Mouse (Mus musculus): ENCODE measurements around the gene Rps21.

The Rps21 gene

DNA sequence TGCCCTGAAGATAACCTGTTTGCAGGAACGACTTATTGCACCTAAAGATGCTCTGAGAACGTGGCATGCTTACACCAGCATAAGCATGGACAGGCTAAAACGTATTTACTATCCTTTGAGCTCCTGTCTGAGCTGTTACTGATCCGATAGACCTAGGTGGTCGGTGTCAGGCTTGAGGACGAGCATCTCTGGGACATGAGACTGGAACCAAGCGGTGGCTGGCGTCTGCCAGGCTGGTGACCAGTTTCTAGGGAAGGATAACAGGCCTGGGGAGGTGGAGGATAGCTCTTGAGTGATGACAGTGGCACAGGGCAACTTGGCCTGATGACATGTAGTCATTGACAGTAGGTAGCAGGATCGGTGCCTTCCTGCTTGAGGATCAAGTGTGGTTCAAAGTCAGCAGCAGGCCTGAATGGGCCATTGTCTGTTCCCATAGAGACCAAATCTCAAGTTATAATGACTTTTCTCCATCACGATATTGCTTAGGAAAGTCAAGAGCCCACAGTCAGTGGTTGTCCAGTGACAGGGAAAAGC, 1.8 kb downstream of the Rps21 start:
- WGBS = 74% methylated on average over 10 of the region's 10 CpGs

- 49% methylated on average over 17 of the region's 17 CpGs for WGBS
Measured at GRCm38 (mm10) chr2:180259826-180260609, 2.8 kb downstream of the Rps21 start.

- WGBS = 53% methylated on average over 8 of the region's 8 CpGs
Measured at GRCm38 (mm10) chr2:180260610-180261480, 3.7 kb downstream of the Rps21 start.

DNA sequence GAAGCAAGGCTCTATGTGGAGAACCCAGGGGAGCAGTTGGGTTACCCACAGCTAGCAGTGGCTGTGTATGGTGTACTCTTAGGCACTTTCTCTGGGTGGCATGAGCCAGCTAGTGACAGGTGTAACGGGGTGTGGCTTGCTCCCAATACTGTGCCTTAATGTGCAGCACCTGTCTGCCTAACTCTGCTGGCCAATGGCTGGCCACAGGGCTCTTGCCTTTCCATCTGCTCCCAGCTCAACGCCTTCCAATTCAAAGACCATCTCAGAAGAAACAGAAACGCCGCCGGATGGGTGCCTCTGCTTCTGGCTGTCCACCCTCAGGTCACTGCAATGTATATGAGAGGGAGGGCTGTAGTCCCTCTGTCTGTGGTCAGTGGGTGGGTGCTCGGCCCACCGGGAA, 4.7 kb downstream of the Rps21 start:
- WGBS = 81% methylated on average over 7 of the region's 7 CpGs

DNA sequence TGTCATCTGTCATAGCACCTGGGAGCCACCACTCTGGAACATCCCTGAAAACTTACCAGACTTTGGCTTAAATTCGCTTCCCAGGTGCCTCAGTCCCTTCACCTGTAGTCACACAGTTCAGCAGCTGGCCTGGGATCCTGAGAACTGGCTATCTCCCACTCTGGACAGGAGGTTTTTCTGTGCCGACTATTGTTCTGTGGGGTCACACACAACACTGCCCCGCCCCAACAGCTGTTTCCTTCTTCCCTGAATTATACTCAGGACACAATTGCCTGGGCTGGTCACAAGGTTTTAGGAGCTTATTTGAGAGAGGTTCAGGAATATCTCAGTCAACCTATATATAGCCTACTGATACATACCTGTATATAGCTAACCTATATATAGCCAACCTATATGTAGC, 5.3 kb downstream of the Rps21 start:
- WGBS = 70% methylated on average over 3 of the region's 3 CpGs

DNA sequence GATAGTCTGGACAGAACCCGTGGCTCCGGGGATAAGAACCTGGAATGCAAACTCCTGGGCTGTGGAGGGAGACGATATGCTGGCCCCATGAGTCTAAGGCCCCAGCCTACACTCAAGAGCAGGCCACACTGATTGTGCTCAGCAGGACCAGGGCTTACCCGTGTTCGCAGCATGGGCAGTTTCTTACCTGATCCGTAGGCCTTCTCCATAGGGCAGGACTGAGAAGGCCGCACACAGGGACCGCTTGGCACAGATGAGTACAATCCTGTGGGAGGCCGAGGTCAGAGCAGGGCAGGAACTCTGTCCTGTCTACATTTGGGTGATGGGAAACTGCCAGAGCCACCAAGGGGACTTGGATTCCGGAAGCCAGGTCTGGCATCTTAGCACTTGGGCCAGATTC, 5.7 kb downstream of the Rps21 start:
- 68% methylated on average over 10 of the region's 10 CpGs for WGBS

DNA sequence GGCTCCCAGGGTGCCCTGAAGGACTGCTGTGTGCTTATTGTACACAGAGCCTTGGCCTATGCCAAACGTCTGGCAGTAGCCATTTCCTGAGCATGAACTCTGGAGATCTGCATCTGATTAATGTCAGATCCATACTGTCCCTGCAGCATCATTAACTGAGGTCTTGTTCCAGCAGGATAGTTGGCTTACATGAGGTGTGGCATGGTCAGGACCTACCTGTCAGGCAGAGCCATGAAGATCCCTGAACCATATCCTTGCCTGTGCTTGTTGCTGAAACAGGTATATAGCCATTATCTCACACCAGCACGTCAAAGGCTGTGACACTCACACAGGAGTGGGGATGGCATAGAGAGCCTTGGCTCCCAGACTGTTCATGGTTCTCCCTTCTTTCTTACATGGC, 10.8 kb downstream of the Rps21 start:
- 67% methylated on average over 2 of the region's 2 CpGs for WGBS

DNA sequence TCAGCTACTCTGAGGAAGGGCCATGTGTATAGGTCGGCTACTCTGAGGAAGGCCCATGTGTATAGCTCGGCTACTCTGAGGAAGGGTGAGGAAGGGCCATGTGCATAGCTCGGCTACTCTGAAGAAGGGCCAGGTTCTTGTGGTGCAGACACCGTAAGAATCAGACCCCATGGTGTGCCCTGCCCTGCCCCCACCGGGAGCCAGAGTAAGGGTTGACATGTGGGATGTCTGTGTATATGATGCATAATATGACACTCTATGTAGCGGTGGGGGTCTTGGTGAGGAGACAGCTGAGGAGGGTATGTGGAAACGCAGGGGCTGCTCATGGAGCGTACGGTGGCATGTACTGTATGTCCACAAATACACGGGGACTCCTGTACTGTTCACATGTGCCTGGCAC, 12.2 kb downstream of the Rps21 start:
- 90% methylated on average over 10 of the region's 10 CpGs for WGBS

DNA sequence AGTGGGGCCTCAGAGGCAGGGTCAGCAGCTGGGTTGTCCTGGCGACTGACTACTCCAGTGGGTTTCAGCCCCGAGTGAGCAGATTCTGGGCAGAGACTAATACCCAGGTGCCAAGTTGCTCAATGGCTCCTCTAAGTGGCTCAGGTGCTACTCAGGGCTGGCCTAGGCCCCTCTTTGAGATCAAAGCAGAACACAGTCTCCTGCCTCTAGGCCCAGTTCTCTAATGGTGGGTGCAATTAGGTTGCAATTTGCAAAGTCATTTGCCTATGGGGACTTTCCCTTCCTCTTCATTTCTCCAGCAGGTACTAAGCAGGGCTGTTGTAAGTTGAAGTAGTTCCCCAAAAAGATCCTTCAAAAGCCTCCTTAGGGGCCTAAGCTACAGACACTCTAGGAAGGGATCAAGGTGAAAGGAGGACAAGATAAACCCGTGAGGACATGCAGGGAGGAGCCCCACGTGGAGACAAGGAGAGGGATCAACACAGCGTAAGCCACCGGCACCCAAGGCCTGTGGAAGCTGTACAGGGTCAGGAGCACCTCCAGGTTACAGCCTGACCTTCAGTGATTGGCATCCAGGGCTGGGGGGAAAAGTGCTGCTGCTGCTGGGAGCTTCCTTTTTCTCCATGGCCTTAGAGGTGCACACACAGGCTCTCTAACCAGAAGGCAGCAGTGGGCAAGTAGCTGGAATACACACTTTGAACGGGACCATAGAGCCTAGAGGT, 13.5 kb downstream of the Rps21 start:
- WGBS = 79% methylated on average over 7 of the region's 7 CpGs

- 53% methylated on average over 5 of the region's 5 CpGs for WGBS
Measured at GRCm38 (mm10) chr2:180271804-180272395, 14.7 kb downstream of the Rps21 start.

DNA sequence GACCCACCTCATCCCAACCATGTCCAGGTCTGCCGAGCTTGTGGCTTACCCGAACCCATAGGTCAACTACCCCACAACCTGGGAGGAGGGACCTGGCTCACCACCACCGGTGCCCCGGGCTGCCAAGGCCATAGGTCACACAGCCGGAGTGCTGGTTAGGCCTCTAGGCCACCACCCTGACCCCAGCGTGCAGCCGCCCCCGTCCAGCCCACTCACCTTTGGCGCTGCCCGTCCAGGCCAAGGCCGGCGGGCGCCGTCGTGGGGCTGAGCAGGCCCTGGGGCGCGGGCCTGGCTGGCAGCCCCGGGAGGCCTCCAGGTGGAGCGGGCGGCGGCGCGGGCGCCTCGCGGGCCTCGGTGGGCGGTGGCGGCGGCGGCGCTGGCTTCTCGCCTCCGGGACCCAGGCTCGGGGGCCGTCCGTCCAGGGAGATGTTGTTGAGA, 15.7 kb downstream of the Rps21 start:
- WGBS = 1% methylated on average over 32 of the region's 37 CpGs

GRCm38 (mm10) chr2:180273394-180274244, 16.4 kb downstream of the Rps21 start, which contains the start of gene Cables2:
TSS of gene Cables2 (minus strand) at chr2:180273496.
- 6% methylated on average over 67 of the region's 68 CpGs for WGBS

DNA sequence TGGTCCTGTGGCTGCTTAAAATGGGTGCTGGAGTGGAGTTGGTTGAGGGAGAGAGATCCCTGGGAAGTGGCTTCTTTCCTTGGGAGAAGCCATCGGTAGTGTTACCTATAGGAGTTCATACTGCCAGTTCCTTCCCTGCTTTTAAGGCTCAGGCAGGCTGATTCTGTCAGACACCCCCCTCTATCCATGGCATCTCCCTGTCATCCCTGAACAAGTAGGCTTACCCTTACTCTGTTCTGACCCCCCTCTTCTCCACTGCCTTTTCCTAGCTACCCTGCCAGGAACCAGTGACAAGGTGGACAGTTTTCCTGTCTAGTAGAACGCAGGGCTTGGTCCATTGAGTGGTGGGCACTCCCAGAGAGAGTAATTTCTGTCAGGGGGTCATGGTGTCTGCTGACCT, 17.3 kb downstream of the Rps21 start:
- WGBS = 90% methylated on average over 2 of the region's 2 CpGs

DNA sequence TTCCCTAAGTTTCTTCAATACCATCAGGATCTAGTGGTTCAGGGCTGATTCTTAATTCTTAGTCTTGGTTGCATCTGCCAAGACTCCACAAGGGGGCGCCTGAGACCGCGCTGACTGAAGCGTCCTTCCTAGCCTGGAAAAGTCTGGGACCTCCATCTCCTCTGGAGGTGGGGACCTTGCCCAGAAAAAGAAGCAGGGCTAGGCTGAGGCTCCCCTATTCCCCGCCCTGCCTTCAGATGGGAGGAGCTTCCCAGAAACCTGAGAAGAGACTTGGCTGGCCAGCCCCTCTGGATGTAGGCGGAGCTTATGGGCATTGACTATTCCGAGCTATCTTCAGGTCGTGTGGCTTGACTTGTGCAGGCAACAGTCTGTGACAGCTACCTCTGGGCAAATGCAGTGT, 18.7 kb downstream of the Rps21 start:
- WGBS = 3% methylated on average over 8 of the region's 8 CpGs

- 56% methylated on average over 4 of the region's 4 CpGs for WGBS
Measured at GRCm38 (mm10) chr2:180276385-180276784, 19.2 kb downstream of the Rps21 start.

GRCm38 (mm10) chr2:180276851-180277259, 19.7 kb downstream of the Rps21 start:
- 69% methylated on average over 8 of the region's 8 CpGs for WGBS

DNA sequence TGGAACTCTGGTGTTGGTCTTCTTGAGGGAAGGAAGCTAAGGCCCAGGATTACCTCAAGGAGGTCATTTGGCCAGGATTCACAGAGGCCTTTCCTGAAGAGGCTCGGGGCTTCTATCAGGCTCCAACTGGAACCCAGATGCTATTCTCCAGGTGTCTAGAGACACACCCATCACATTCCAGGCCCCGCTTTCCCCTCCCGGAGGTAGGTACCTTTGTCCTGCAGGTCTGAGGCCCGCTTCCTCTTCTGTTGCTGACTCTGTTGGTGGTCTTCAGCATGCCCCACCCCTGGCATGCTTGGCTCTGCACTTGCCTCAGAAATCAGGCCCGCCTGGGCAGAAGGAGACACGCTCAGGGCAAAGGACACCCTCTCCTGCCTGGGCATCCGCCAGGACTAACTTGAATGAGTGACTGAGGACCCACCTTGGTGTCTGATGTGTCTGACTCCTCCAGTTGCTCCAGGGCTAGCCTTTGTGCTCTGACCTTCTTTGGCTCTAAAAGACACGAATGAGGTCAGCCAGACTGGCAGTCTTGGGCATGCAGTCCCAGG, 20.7 kb downstream of the Rps21 start:
- 86% methylated on average over 8 of the region's 8 CpGs for WGBS

- 90% methylated on average over 8 of the region's 8 CpGs for WGBS
Measured at GRCm38 (mm10) chr2:180279321-180279720, 22.1 kb downstream of the Rps21 start.

GRCm38 (mm10) chr2:180288966-180289365, 31.8 kb downstream of the Rps21 start:
- 81% methylated on average over 11 of the region's 11 CpGs for WGBS

GRCm38 (mm10) chr2:180289440-180290108, 32.4 kb downstream of the Rps21 start, which contains the start of gene Rbbp8nl:
TSS of gene Rbbp8nl (minus strand) at chr2:180289879.
- 71% methylated on average over 16 of the region's 16 CpGs for WGBS
